Mouse (Mus musculus): ENCODE results near the gene Zc3h4. TPM values are rescaled to one million over a fixed set of nuclear protein-coding genes. Genes with fewer than 3 reads are reported as not detected.

Zc3h4 gene
- polyA plus RNA-seq, 1 experiment = 224 TPM

- TF ChIP-seq GATA1 (IDR thresholded peaks at IDR 0.05; ENCODE audit: low read length) = no peak
Measured at GRCm38 (mm10) chr7:16412930-16413329, 12.2 kb downstream of the Zc3h4 start.

DNA sequence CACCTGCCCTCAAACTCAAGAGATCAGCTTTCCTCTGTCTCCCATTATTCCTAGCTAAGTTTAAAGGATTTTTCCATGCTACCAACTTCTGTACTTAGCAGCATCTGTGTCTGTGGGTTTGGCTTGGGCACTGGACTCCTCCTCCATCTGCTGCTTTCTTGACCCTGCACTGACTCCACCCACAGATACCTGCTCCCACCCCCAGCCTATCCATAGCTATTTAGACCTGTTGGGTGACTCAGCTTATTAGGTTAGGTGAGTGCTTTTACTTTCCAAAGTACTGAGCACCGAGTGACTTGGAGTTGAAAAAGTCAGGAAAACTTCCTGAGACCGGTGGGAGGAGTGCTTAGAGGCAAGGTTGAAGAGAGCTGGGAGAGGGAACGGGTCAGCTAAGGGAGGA, 14.7 kb downstream of the Zc3h4 start:
- no peak for TF ChIP-seq GATA1 (IDR thresholded peaks at IDR 0.05; ENCODE audit: low read length)

DNA sequence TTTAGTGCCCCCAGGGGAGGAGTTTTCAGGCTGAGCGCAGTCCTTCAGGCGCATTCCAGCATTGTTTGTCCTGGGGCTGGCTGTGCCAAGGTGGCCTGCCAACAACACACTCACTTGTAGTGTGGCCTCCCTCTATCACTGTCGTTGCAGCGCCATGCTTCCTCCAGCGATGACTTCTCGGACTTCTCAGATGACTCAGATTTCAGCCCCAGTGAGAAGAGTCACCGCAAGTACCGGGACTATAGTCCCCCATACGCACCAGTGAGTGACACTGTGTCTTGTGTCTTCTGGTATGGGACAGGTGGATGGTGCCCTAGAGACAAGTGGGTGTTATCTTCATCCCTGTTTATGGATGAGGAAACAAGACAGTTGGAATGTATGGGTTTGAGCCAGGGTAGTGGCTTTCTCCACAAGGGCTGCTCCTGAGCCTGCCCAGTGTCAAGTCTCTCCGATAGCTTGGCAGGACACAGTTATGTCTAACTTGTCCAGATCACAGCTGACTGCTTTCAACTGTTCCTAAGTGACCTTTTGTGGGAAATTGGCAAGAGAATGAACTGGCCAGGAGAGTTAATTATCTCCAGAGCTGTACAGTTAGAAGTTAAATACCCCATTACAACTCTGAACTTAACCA, 16.5 kb downstream of the Zc3h4 start:
- TF ChIP-seq GATA1 (IDR thresholded peaks at IDR 0.05; ENCODE audit: low read length) = no peak

- no peak for TF ChIP-seq GATA1 (IDR thresholded peaks at IDR 0.05; ENCODE audit: low read length)
Measured at GRCm38 (mm10) chr7:16418713-16419112, 18.0 kb downstream of the Zc3h4 start.

DNA sequence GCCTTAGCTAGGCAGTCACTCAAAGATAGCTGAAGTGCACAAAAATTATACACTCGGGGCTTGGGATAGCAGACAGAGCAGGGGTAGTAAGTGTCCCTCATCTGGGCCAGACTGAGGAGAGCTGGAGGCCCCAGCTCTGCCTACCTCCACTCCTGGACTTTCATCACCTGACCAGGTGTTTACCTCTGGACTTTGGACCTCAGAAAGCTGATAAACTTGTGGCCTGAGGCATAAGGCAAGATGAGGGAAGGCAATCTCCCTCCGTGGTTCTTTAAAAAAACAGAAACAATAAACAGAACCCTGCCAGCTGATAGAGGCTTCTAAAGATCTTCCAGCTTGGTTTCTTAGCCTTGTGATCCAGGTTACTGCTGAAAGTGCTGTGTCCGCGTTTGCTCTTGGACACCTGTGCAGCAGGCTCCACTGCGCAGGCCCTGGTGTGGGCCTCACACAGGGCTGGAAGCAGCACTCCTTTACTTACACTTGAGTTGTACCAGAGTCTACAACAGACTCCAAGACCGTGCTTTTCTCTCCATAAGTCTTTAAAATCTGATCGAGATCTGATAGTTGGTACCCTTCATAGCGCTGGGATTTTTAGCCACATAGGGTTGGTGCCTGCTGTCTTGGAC, 19.9 kb downstream of the Zc3h4 start:
- no peak for TF ChIP-seq GATA1 (IDR thresholded peaks at IDR 0.05; ENCODE audit: low read length)

DNA sequence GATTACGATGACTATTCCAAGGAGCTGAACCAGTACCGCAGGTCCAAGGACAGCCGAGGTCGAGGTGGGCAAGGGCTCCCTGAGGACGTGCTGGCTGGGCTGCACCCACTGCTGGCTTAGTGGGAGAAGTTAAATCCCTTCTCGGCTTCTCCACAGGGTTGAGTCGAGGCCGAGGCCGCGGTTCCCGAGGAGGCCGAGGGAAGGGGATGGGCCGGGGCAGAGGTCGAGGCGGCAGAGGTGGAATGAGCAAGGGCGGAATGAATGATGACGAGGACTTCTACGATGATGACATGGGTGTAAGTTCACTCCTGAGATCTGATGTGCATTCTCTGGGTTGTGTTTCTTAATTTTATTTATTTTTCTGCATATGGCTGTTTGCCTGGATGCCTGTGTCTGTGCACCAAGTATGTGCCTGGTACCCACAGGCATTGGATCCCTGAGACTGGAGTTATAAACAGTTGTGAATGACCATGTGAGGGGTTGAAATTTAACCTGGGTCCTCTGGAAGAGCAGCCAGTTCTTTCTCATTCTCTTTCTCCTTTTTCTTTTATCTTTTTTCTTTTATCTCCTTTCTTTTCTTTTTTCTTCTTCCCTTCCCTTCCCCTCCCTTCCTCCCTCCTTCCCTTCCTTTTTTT, 21.6 kb downstream of the Zc3h4 start:
- TF ChIP-seq GATA1 (IDR thresholded peaks at IDR 0.05; ENCODE audit: low read length) = no peak

- TF ChIP-seq GATA1 (IDR thresholded peaks at IDR 0.05; ENCODE audit: low read length) = no peak
Measured at GRCm38 (mm10) chr7:16423731-16424130, 23.0 kb downstream of the Zc3h4 start.

DNA sequence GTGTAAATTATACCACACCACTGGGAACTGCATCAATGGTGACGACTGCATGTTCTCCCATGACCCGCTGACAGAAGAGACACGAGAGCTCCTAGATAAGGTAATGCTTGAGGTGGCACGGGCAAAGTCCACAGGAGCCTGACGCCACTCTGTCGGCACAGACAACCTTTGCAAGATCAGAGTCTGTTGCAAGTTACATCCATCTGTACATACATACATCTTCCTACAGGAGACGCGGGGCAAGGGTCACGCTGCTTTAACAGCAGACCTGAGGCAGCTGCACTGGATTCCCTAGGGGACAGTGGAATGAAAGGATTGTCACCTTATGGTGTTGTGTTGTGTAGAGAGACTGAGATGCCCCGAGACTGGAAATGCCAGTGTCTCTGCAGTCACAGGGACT, 25.0 kb downstream of the Zc3h4 start:
- no peak for TF ChIP-seq GATA1 (IDR thresholded peaks at IDR 0.05; ENCODE audit: low read length)

- TF ChIP-seq GATA1 (IDR thresholded peaks at IDR 0.05; ENCODE audit: low read length) = no peak
Measured at GRCm38 (mm10) chr7:16426129-16426729, 25.5 kb downstream of the Zc3h4 start.

- no peak for TF ChIP-seq GATA1 (IDR thresholded peaks at IDR 0.05; ENCODE audit: low read length)
Measured at GRCm38 (mm10) chr7:16433352-16433971, 32.8 kb downstream of the Zc3h4 start.

- no peak for TF ChIP-seq GATA1 (IDR thresholded peaks at IDR 0.05; ENCODE audit: low read length)
Measured at GRCm38 (mm10) chr7:16435088-16435487, 34.4 kb downstream of the Zc3h4 start.

GRCm38 (mm10) chr7:16441241-16441640, 40.5 kb downstream of the Zc3h4 start:
- no peak for TF ChIP-seq GATA1 (IDR thresholded peaks at IDR 0.05; ENCODE audit: low read length)

DNA sequence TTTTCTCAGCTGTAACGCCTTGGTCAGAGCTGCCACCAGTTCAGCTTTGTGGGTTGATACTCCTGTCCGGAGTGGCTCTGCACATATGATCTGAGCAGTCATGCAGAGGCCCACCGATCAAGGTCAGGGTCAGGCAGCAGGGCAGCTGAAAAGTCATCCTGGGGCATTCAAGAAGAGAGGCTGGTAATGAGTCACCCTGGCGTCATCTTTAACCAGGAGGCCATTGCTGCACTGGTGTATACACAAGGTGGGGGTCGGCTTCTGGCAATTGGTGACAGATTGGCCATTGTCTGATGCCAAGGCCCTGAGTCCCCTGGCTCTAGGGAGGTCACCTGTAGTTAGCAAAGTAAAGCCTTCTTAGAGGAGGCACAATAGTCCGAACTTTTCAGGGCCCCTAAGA, 50.9 kb downstream of the Zc3h4 start:
- no peak for TF ChIP-seq GATA1 (IDR thresholded peaks at IDR 0.05; ENCODE audit: low read length)

DNA sequence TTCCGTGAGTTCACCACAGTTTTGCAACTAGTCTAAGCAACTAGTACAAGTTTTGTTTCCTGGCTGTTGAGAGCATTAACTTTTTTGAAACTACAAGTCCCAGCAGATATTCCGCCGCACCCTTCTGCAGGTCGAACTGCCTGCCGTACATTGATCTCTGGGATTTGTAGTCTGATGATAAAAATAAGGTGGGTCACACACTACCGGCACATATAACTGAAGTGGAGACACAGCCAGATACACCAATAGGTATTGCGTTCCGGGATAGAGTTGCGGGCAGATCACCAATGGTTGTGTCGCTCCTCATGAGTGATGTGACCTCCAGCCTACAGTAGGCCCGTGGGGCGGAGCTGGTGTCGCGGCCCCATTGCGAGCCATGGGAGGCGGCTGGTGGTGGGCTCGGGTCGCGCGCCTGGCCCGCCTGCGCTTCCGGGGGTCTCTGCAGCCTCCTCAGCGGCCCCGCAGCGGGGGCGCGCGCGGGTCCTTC, 51.9 kb downstream of the Zc3h4 start, which contains the start of gene Tmem160:
Gene Tmem160, plus strand, starts transcription at position 193 of the 487 bp plus-strand sequence.
- TF ChIP-seq GATA1 (IDR thresholded peaks at IDR 0.05; ENCODE audit: low read length) = no peak

GRCm38 (mm10) chr7:16453118-16453711, 52.5 kb downstream of the Zc3h4 start:
- TF ChIP-seq GATA1 (IDR thresholded peaks at IDR 0.05; ENCODE audit: low read length) = no peak

Measured in G1E-ER4 (cell line).